Mouse (Mus musculus): ENCODE measurements at regions not wholly inside any gene's neighbourhood (a gene's known extent, or its start where the extent isn't known, plus 50 kb on each side); places are given as distances from the start of the nearest gene placed in this dataset.

GRCm38 (mm10) chr9:47363086-47363485 lies 166.9 kb upstream of the Cadm1 start:
- in situ Hi-C loops (cut with MboI; ENCODE audit: low pct_unique_long_range_greater_than_20kb in 1 of 2, low sequenced_read_pairs in 2 of 2, unreplicated experiment in 1 of 2), result no loop called here

- in situ Hi-C loops (cut with MboI; ENCODE audit: low pct_unique_long_range_greater_than_20kb in 1 of 2, low sequenced_read_pairs in 2 of 2, unreplicated experiment in 1 of 2), result no loop called here
Observed at GRCm38 (mm10) chr9:47364762-47365161, 165.2 kb upstream of the Cadm1 start.

GRCm38 (mm10) chr9:47367266-47367957 lies 162.6 kb upstream of the Cadm1 start:
- in situ Hi-C loops (cut with MboI; ENCODE audit: low pct_unique_long_range_greater_than_20kb in 1 of 2, low sequenced_read_pairs in 2 of 2, unreplicated experiment in 1 of 2), result no loop called here

GRCm38 (mm10) chr9:47368015-47368901 lies 161.7 kb upstream of the Cadm1 start:
- in situ Hi-C loops (cut with MboI; ENCODE audit: low pct_unique_long_range_greater_than_20kb in 1 of 2, low sequenced_read_pairs in 2 of 2, unreplicated experiment in 1 of 2), result no loop called here

- in situ Hi-C loops (cut with MboI; ENCODE audit: low pct_unique_long_range_greater_than_20kb in 1 of 2, low sequenced_read_pairs in 2 of 2, unreplicated experiment in 1 of 2), result no loop called here
Observed at GRCm38 (mm10) chr9:47372296-47372695, 157.7 kb upstream of the Cadm1 start.

- in situ Hi-C loops (cut with MboI; ENCODE audit: low pct_unique_long_range_greater_than_20kb in 1 of 2, low sequenced_read_pairs in 2 of 2, unreplicated experiment in 1 of 2), result no loop called here
Observed at GRCm38 (mm10) chr9:47374086-47374485, 155.9 kb upstream of the Cadm1 start.

GRCm38 (mm10) chr9:47376645-47377044 lies 153.3 kb upstream of the Cadm1 start:
- in situ Hi-C loops (cut with MboI; ENCODE audit: low pct_unique_long_range_greater_than_20kb in 1 of 2, low sequenced_read_pairs in 2 of 2, unreplicated experiment in 1 of 2), result no loop called here

GRCm38 (mm10) chr9:47378541-47378940 lies 151.4 kb upstream of the Cadm1 start:
- in situ Hi-C loops (cut with MboI; ENCODE audit: low pct_unique_long_range_greater_than_20kb in 1 of 2, low sequenced_read_pairs in 2 of 2, unreplicated experiment in 1 of 2), result no loop called here

- in situ Hi-C loops (cut with MboI; ENCODE audit: low pct_unique_long_range_greater_than_20kb in 1 of 2, low sequenced_read_pairs in 2 of 2, unreplicated experiment in 1 of 2), result no loop called here
Observed at GRCm38 (mm10) chr9:47380361-47380760, 149.6 kb upstream of the Cadm1 start.

- in situ Hi-C loops (cut with MboI; ENCODE audit: low pct_unique_long_range_greater_than_20kb in 1 of 2, low sequenced_read_pairs in 2 of 2, unreplicated experiment in 1 of 2), result no loop called here
Observed at GRCm38 (mm10) chr9:47384185-47384854, 145.7 kb upstream of the Cadm1 start.

- in situ Hi-C loops (cut with MboI; ENCODE audit: low pct_unique_long_range_greater_than_20kb in 1 of 2, low sequenced_read_pairs in 2 of 2, unreplicated experiment in 1 of 2), result no loop called here
Observed at GRCm38 (mm10) chr9:47386646-47387045, 143.3 kb upstream of the Cadm1 start.

- in situ Hi-C loops (cut with MboI; ENCODE audit: low pct_unique_long_range_greater_than_20kb in 1 of 2, low sequenced_read_pairs in 2 of 2, unreplicated experiment in 1 of 2), result no loop called here
Observed at GRCm38 (mm10) chr9:47387221-47387620, 142.8 kb upstream of the Cadm1 start.

GRCm38 (mm10) chr9:47387716-47388300 lies 142.2 kb upstream of the Cadm1 start:
- in situ Hi-C loops (cut with MboI; ENCODE audit: low pct_unique_long_range_greater_than_20kb in 1 of 2, low sequenced_read_pairs in 2 of 2, unreplicated experiment in 1 of 2), result no loop called here

- in situ Hi-C loops (cut with MboI; ENCODE audit: low pct_unique_long_range_greater_than_20kb in 1 of 2, low sequenced_read_pairs in 2 of 2, unreplicated experiment in 1 of 2), result no loop called here
Observed at GRCm38 (mm10) chr9:47389901-47390300, 140.1 kb upstream of the Cadm1 start.

- in situ Hi-C loops (cut with MboI; ENCODE audit: low pct_unique_long_range_greater_than_20kb in 1 of 2, low sequenced_read_pairs in 2 of 2, unreplicated experiment in 1 of 2), result no loop called here
Observed at GRCm38 (mm10) chr9:47391669-47392068, 138.3 kb upstream of the Cadm1 start.

GRCm38 (mm10) chr9:47399598-47399997 lies 130.4 kb upstream of the Cadm1 start:
- in situ Hi-C loops (cut with MboI; ENCODE audit: low pct_unique_long_range_greater_than_20kb in 1 of 2, low sequenced_read_pairs in 2 of 2, unreplicated experiment in 1 of 2), result no loop called here

GRCm38 (mm10) chr9:47400117-47400823 lies 129.7 kb upstream of the Cadm1 start:
- in situ Hi-C loops (cut with MboI; ENCODE audit: low pct_unique_long_range_greater_than_20kb in 1 of 2, low sequenced_read_pairs in 2 of 2, unreplicated experiment in 1 of 2), result no loop called here

- in situ Hi-C loops (cut with MboI; ENCODE audit: low pct_unique_long_range_greater_than_20kb in 1 of 2, low sequenced_read_pairs in 2 of 2, unreplicated experiment in 1 of 2), result no loop called here
Observed at GRCm38 (mm10) chr9:47401511-47401910, 128.5 kb upstream of the Cadm1 start.
